ENCODE assay signal across 25 mouse cellular contexts in genomic region chr9:113857929-113858440, GRCm38 (mm10).
DNase-seq lines count a peak whose midpoint lies in the region; ATAC-seq lines count a peak whose summit lies in the region.
"Had no signal": no experiment of that assay in that cellular context is flagged by ENCODE, and none has a peak within 500 bp of the region (broad histone marks: within the 10 kb centered on the region; RNA-seq: fewer than 3 reads in every experiment).

No protein-coding gene starts in this region.

- no peaks in the 10 kb centered on the region for H3K27me3 ChIP-seq in megakaryocyte, embryonic 14.5 days (replicated peaks)
- H3K27me3 ChIP-seq in liver, embryonic 13.5 days = no peaks in the 10 kb centered on the region
- no peaks in the 10 kb centered on the region for H3K27me3 ChIP-seq in forebrain, embryonic 10.5 days (ENCODE audit: poor library complexity, severe bottlenecking)
- H3K27me3 ChIP-seq: forebrain, embryonic 13.5 days; heart, embryonic 12.5 days; kidney, embryonic 15.5 days; limb, embryonic 13.5 days; lung, embryonic 15.5 days; midbrain, embryonic 13.5 days had no signal

- H3K9ac ChIP-seq in liver, embryonic 13.5 days = no peak overlapping the region; the same call in 1 of the 2 replicates
- H3K9ac ChIP-seq: forebrain, embryonic 13.5 days; heart, embryonic 12.5 days; kidney, embryonic 15.5 days; limb, embryonic 13.5 days; lung, embryonic 15.5 days; midbrain, embryonic 13.5 days had no signal

- H3K4me3 ChIP-seq in megakaryocyte, embryonic 14.5 days (replicated peaks) = peak overlapping the region; percentile 80
- H3K4me3 ChIP-seq in liver, embryonic 13.5 days (replicated peaks) = no peak overlapping the region
- no peak overlapping the region for H3K4me3 ChIP-seq in forebrain, embryonic 10.5 days
- H3K4me3 ChIP-seq: erythroblast, embryonic 14.5 days; forebrain, embryonic 13.5 days; heart, embryonic 12.5 days; hindbrain, embryonic 10.5 days; kidney, embryonic 15.5 days; limb, embryonic 13.5 days; lung, embryonic 15.5 days; midbrain, embryonic 13.5 days had no signal

- DNase-seq in liver, embryonic 13.5 days = peak; percentile 8
- no peak for DNase-seq in forebrain, embryonic 10.5 days (ENCODE audit: extremely low spot score, low spot score)
- DNase-seq in gastrocnemius, adult 8-10 months (ENCODE audit: low spot score in 2 of 2) = no peak
- DNase-seq: cerebellum, adult 9-10 months; gastrocnemius, postnatal 10 days; heart, adult 11 months; heart, postnatal 10 days; kidney, postnatal 36 days; right cerebral cortex, postnatal 14 days had no signal

- ATAC-seq in megakaryocyte, adult 5-6 weeks (ENCODE audit: poor library complexity, severe bottlenecking) = no peak
- peak; percentile 70 for ATAC-seq in common myeloid progenitor, adult 5-6 weeks (replicated peaks; ENCODE audit: low read depth, poor library complexity, severe bottlenecking)
- peak; percentile 93 for ATAC-seq in liver, embryonic 13.5 days (ENCODE audit: low read depth)
- ATAC-seq in megakaryocyte-erythroid progenitor cell, adult 5-6 weeks (replicated peaks; ENCODE audit: low FRiP score, low TSS enrichment, poor library complexity, severe bottlenecking) = peak; percentile 92
- ATAC-seq: forebrain, embryonic 13.5 days; hindbrain, postnatal 0 days; intestine, embryonic 16.5 days; midbrain, embryonic 13.5 days had no signal

- H3K4me1 ChIP-seq in megakaryocyte, embryonic 14.5 days = peaks cover 20% of the 10 kb centered on the region
- peaks cover 31% of the 10 kb centered on the region for H3K4me1 ChIP-seq in liver, embryonic 13.5 days (replicated peaks)
- H3K4me1 ChIP-seq in forebrain, embryonic 10.5 days = no peaks in the 10 kb centered on the region
- H3K4me1 ChIP-seq: forebrain, embryonic 13.5 days; hindbrain, embryonic 10.5 days; kidney, embryonic 15.5 days; limb, embryonic 13.5 days; lung, embryonic 15.5 days; midbrain, embryonic 13.5 days had no signal

- peak overlapping the region; percentile 65 for H3K27ac ChIP-seq in liver, embryonic 13.5 days
- no peak overlapping the region for H3K27ac ChIP-seq in forebrain, embryonic 10.5 days
- H3K27ac ChIP-seq: forebrain, embryonic 13.5 days; hindbrain, embryonic 10.5 days; hindbrain, postnatal 0 days; kidney, embryonic 15.5 days; limb, embryonic 13.5 days; lung, embryonic 15.5 days; macrophage; midbrain, embryonic 13.5 days; stomach, postnatal 0 days had no signal

- peaks cover 63% of the 10 kb centered on the region for H3K36me3 ChIP-seq in megakaryocyte, embryonic 14.5 days (replicated peaks; ENCODE audit: low read length)
- peaks cover 35% of the 10 kb centered on the region for H3K36me3 ChIP-seq in liver, embryonic 13.5 days
- peaks cover 34% of the 10 kb centered on the region for H3K36me3 ChIP-seq in forebrain, embryonic 10.5 days (replicated peaks)

- H3K4me2 ChIP-seq in liver, embryonic 13.5 days = peak overlapping the region; percentile 38
- H3K4me2 ChIP-seq: forebrain, embryonic 13.5 days; heart, embryonic 12.5 days; kidney, embryonic 15.5 days; limb, embryonic 13.5 days; lung, embryonic 15.5 days; midbrain, embryonic 13.5 days had no signal

- H3K9me3 ChIP-seq in megakaryocyte, embryonic 14.5 days = no peaks in the 10 kb centered on the region
- no peaks in the 10 kb centered on the region for H3K9me3 ChIP-seq in liver, embryonic 13.5 days (replicated peaks)
- no peaks in the 10 kb centered on the region for H3K9me3 ChIP-seq in forebrain, embryonic 10.5 days
- H3K9me3 ChIP-seq: forebrain, embryonic 13.5 days; heart, embryonic 12.5 days; hindbrain, embryonic 10.5 days; kidney, embryonic 15.5 days; limb, embryonic 13.5 days; lung, embryonic 15.5 days; midbrain, embryonic 13.5 days had no signal

- 17% methylated on average over 5 of the region's 5 CpGs for WGBS in liver, embryonic 13.5 days (ENCODE audit: insufficient replicate concordance)
- WGBS in forebrain, embryonic 10.5 days = 85% methylated on average over 5 of the region's 5 CpGs
